Mouse (Mus musculus): Measurements from ENCODE around the gene Cenpe. TPM values are rescaled to one million over a fixed set of nuclear protein-coding genes. Genes with fewer than 3 reads are reported as not detected.

Gene Cenpe
- polyA plus RNA-seq, 1 experiment from 2014 or later, result 45.9 TPM

GRCm38 (mm10) chr3:135289148-135289547 is 76.8 kb downstream of the Cenpe start:
- H3K9ac ChIP-seq (ENCODE audit: low read length), result no peak overlapping the region
- H3K9me3 ChIP-seq (ENCODE audit: control insufficient read depth, low read length), result no peaks in the 10 kb centered on the region
- H3K4me2 ChIP-seq, result no peak overlapping the region
- no peak overlapping the region for H3K4me3 ChIP-seq (ENCODE audit: low read depth, low read length)
- H3K27me3 ChIP-seq (ENCODE audit: control insufficient read depth, insufficient read depth, low read length), result no peaks in the 10 kb centered on the region
- DNase-seq (ENCODE audit: low spot score, missing footprints), result no peak
- no peaks in the 10 kb centered on the region for H3K36me3 ChIP-seq (ENCODE audit: control insufficient read depth, insufficient read depth, low read length)
- 94% methylated on average over 1 of the region's 1 CpGs for WGBS
- no peak for ATAC-seq (ENCODE audit: low FRiP score)
- H3K4me1 ChIP-seq (ENCODE audit: control insufficient read depth, insufficient read depth, low read length), result no peaks in the 10 kb centered on the region
- H3K27ac ChIP-seq (ENCODE audit: low read depth, low read length), result no peak overlapping the region

GRCm38 (mm10) chr3:135290249-135290894 is 78.0 kb downstream of the Cenpe start:
- peak; percentile 73 for ATAC-seq (ENCODE audit: low FRiP score)
- H3K4me1 ChIP-seq (ENCODE audit: control insufficient read depth, insufficient read depth, low read length), result no peaks in the 10 kb centered on the region
- no peaks in the 10 kb centered on the region for H3K27me3 ChIP-seq (ENCODE audit: control insufficient read depth, insufficient read depth, low read length)
- H3K4me2 ChIP-seq, result no peak overlapping the region
- no peak overlapping the region for H3K9ac ChIP-seq (ENCODE audit: low read length)
- no peak overlapping the region for H3K27ac ChIP-seq (ENCODE audit: low read depth, low read length)
- H3K4me3 ChIP-seq (ENCODE audit: low read depth, low read length), result no peak overlapping the region
- WGBS, result 100% methylated on average over 7 of the region's 7 CpGs
- DNase-seq (ENCODE audit: low spot score, missing footprints), result peak; percentile 93
- no peaks in the 10 kb centered on the region for H3K36me3 ChIP-seq (ENCODE audit: control insufficient read depth, insufficient read depth, low read length)
- no peaks in the 10 kb centered on the region for H3K9me3 ChIP-seq (ENCODE audit: control insufficient read depth, low read length)

DNA sequence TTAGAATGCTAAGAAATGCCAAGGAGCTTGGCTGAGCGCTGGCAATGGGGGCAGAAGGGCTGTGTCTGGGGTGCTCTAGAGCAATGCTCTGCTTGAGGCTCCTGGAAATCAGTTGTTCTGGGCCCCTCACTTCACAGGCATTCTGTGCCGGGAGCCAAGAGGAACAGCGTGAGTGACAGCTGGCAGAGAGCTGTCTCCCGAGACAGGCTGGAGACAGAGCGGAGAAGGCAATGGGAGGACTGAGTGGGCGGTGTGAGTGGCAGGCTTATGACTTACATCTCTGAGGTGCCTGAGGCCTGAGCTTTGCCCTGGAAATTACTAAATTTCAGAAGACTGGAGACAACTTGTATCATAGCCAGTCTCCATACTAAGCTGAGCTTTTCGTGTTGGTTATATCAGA is 81.4 kb downstream of the Cenpe start:
- 51% methylated on average over 7 of the region's 7 CpGs for WGBS
- H3K27me3 ChIP-seq (ENCODE audit: control insufficient read depth, insufficient read depth, low read length), result no peaks in the 10 kb centered on the region
- no peak for DNase-seq (ENCODE audit: low spot score, missing footprints)
- no peaks in the 10 kb centered on the region for H3K9me3 ChIP-seq (ENCODE audit: control insufficient read depth, low read length)
- H3K9ac ChIP-seq (ENCODE audit: low read length), result no peak overlapping the region
- H3K36me3 ChIP-seq (ENCODE audit: control insufficient read depth, insufficient read depth, low read length), result no peaks in the 10 kb centered on the region
- no peak overlapping the region for H3K4me3 ChIP-seq (ENCODE audit: low read depth, low read length)
- H3K4me2 ChIP-seq, result no peak overlapping the region
- H3K4me1 ChIP-seq (ENCODE audit: control insufficient read depth, insufficient read depth, low read length), result no peaks in the 10 kb centered on the region
- no peak overlapping the region for H3K27ac ChIP-seq (ENCODE audit: low read depth, low read length)
- ATAC-seq (ENCODE audit: low FRiP score), result 0 out of 2 replicates have a peak, but pooled peaks have one; percentile 49

DNA sequence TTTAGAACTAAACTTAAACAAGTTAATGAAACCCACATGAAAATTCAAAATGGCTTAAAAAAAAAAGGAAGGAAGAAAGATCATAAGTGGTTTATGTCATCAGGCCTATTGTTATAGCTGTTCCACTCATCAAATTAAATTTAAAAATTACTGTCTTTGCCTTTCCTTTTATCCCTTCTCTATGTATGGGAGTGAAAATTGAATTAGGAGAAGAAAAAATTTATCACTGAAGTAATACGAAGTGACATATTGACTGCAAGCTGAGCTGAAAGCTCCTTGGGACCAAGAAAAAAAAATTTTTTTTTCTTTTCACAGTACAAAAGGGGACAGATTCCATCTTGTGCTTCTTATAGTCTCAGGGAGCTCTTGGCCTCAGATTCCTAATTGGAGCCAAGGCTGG is 83.2 kb downstream of the Cenpe start:
- no peak overlapping the region for H3K9ac ChIP-seq (ENCODE audit: low read length)
- H3K9me3 ChIP-seq (ENCODE audit: control insufficient read depth, low read length), result no peaks in the 10 kb centered on the region
- H3K4me3 ChIP-seq (ENCODE audit: low read depth, low read length), result no peak overlapping the region
- H3K4me1 ChIP-seq (ENCODE audit: control insufficient read depth, insufficient read depth, low read length), result no peaks in the 10 kb centered on the region
- no peaks in the 10 kb centered on the region for H3K27me3 ChIP-seq (ENCODE audit: control insufficient read depth, insufficient read depth, low read length)
- ATAC-seq (ENCODE audit: low FRiP score), result no peak
- DNase-seq (ENCODE audit: low spot score, missing footprints), result no peak
- no peaks in the 10 kb centered on the region for H3K36me3 ChIP-seq (ENCODE audit: control insufficient read depth, insufficient read depth, low read length)
- 88% methylated on average over 1 of the region's 1 CpGs for WGBS
- no peak overlapping the region for H3K27ac ChIP-seq (ENCODE audit: low read depth, low read length)
- H3K4me2 ChIP-seq, result no peak overlapping the region

GRCm38 (mm10) chr3:135298560-135298959 is 86.2 kb downstream of the Cenpe start:
- Histone ChIP-seq H3K4me1 (ENCODE audit: control insufficient read depth, insufficient read depth, low read length) (peaks cover 4% of the 10 kb centered on the region), H3K4me3 (ENCODE audit: low read depth, low read length) (no peak overlapping the region), H3K9ac (ENCODE audit: low read length) (no peak overlapping the region), H3K9me3 (ENCODE audit: control insufficient read depth, low read length) (no peaks in the 10 kb centered on the region), H3K36me3 (ENCODE audit: control insufficient read depth, insufficient read depth, low read length) (no peaks in the 10 kb centered on the region), H3K4me2 (no peak overlapping the region), H3K27me3 (ENCODE audit: control insufficient read depth, insufficient read depth, low read length) (no peaks in the 10 kb centered on the region), H3K27ac (ENCODE audit: low read depth, low read length) (no peak overlapping the region)
- 87% methylated on average over 3 of the region's 3 CpGs for WGBS
- ATAC-seq (ENCODE audit: low FRiP score) (no peak), DNase-seq (ENCODE audit: low spot score, missing footprints) (no peak)

DNA sequence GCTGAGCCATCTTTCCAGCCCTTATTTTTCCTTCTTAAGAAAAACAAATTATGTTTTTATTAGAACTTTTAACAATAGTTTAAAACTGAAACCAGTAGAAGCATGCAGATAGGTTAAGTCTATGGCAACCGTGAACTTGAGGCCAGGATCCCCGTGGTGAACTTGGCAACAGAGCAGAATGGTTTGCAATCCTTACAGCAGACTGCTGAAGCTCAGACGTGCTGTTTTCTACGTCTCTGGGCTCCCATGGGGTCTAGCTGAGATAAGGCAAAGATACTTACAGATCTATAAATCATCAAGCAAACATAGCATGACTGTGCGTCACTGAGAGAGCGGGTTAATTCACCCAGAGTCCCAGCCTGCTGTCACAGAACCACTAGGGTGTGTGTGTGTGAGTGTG is 87.7 kb downstream of the Cenpe start:
- WGBS, result 73% methylated on average over 6 of the region's 6 CpGs
- ATAC-seq (ENCODE audit: low FRiP score), result no peak

DNA sequence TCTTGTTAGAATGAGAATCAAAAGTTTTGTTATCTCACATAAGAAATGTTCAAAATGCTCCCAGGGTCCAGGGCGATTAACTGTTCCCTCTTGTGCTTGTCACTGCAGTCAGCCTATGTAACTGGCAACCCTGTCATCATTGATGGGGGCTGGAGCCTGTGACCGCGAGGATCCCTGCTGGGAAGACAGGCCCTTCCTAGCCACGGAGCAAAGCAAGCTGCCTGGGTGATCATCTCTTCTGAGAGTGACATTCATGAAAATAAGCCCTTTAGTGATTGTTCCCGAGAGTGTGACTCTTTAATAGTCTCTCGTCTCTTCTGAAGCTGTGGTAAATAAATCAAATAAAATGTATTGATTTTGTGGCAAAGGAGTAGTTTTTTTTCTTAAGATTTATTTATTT is 91.7 kb downstream of the Cenpe start:
- H3K27ac ChIP-seq (ENCODE audit: low read depth, low read length), result no peak overlapping the region
- H3K4me1 ChIP-seq (ENCODE audit: control insufficient read depth, insufficient read depth, low read length), result peaks cover 21% of the 10 kb centered on the region
- H3K27me3 ChIP-seq (ENCODE audit: control insufficient read depth, insufficient read depth, low read length), result no peaks in the 10 kb centered on the region; the same call in 1 of the 2 replicates
- H3K36me3 ChIP-seq (ENCODE audit: control insufficient read depth, insufficient read depth, low read length), result no peaks in the 10 kb centered on the region
- no peak overlapping the region for H3K9ac ChIP-seq (ENCODE audit: low read length)
- 6% methylated on average over 6 of the region's 6 CpGs for WGBS
- no peak overlapping the region for H3K4me2 ChIP-seq
- ATAC-seq (ENCODE audit: low FRiP score) (peak; percentile 49), DNase-seq (ENCODE audit: low spot score, missing footprints) (peak; percentile 91)
- H3K4me3 ChIP-seq (ENCODE audit: low read depth, low read length), result no peak overlapping the region
- no peaks in the 10 kb centered on the region for H3K9me3 ChIP-seq (ENCODE audit: control insufficient read depth, low read length)

More for the DNA sequence above, 87.7 kb downstream of the Cenpe start:
- no peaks in the 10 kb centered on the region for H3K27me3 ChIP-seq (ENCODE audit: control insufficient read depth, insufficient read depth, low read length)
- no peak overlapping the region for H3K27ac ChIP-seq (ENCODE audit: low read depth, low read length)
- H3K9ac ChIP-seq (ENCODE audit: low read length), result no peak overlapping the region
- no peak overlapping the region for H3K4me2 ChIP-seq
- H3K4me3 ChIP-seq (ENCODE audit: low read depth, low read length), result no peak overlapping the region
- no peaks in the 10 kb centered on the region for H3K36me3 ChIP-seq (ENCODE audit: control insufficient read depth, insufficient read depth, low read length)
- DNase-seq (ENCODE audit: low spot score, missing footprints), result no peak
- peaks cover 15% of the 10 kb centered on the region for H3K4me1 ChIP-seq (ENCODE audit: control insufficient read depth, insufficient read depth, low read length)
- no peaks in the 10 kb centered on the region for H3K9me3 ChIP-seq (ENCODE audit: control insufficient read depth, low read length)

DNA sequence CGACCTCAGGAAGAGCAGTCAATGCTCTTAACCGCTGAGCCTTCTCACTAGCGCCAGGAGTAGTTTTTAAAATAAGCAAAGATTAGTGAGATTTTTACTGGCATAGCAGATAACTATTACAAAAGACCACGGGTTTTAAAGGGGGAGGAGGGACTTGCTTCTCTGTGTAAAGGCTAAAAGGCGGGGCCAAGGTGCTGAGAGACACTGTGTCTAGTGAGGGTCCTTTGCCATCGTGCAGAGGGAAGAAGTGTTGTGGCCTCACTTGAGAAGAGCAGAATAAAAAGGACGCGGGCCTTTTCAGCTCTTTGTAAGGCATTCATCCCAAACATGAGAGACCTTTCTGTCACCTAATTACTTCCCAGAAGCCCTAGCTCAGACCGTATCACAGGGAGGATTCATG is 92.2 kb downstream of the Cenpe start:
- H3K4me1 ChIP-seq (ENCODE audit: control insufficient read depth, insufficient read depth, low read length), result peaks cover 21% of the 10 kb centered on the region
- 7% methylated on average over 9 of the region's 9 CpGs for WGBS
- H3K36me3 ChIP-seq (ENCODE audit: control insufficient read depth, insufficient read depth, low read length), result no peaks in the 10 kb centered on the region
- no peak overlapping the region for H3K4me2 ChIP-seq
- DNase-seq (ENCODE audit: low spot score, missing footprints) (peak; percentile 89), ATAC-seq (ENCODE audit: low FRiP score) (peak; percentile 55)
- no peaks in the 10 kb centered on the region; the same call in 1 of the 2 replicates for H3K27me3 ChIP-seq (ENCODE audit: control insufficient read depth, insufficient read depth, low read length)
- no peak overlapping the region for H3K27ac ChIP-seq (ENCODE audit: low read depth, low read length)
- H3K9me3 ChIP-seq (ENCODE audit: control insufficient read depth, low read length), result no peaks in the 10 kb centered on the region
- no peak overlapping the region for H3K4me3 ChIP-seq (ENCODE audit: low read depth, low read length)
- no peak overlapping the region for H3K9ac ChIP-seq (ENCODE audit: low read length)

- Histone ChIP-seq H3K9me3 (ENCODE audit: control insufficient read depth, low read length) (no peaks in the 10 kb centered on the region), H3K4me2 (peak within 1 kb of the TSS; percentile 49), H3K4me1 (ENCODE audit: control insufficient read depth, insufficient read depth, low read length) (peaks cover 21% of the 10 kb centered on the region), H3K4me3 (ENCODE audit: low read depth, low read length) (peak within 1 kb of the TSS; percentile 24), H3K9ac (ENCODE audit: low read length) (peak within 1 kb of the TSS; percentile 31; the same call in 1 of the 2 replicates), H3K27me3 (ENCODE audit: control insufficient read depth, insufficient read depth, low read length) (no peaks in the 10 kb centered on the region; the same call in 1 of the 2 replicates), H3K36me3 (ENCODE audit: control insufficient read depth, insufficient read depth, low read length) (no peaks in the 10 kb centered on the region), H3K27ac (ENCODE audit: low read depth, low read length) (no peak within 1 kb of the TSS)
- DNase-seq (ENCODE audit: low spot score, missing footprints) (peak; percentile 89), ATAC-seq (ENCODE audit: low FRiP score) (peak; percentile 81)
- 14% methylated on average over 28 of the region's 28 CpGs for WGBS
Observed at GRCm38 (mm10) chr3:135307411-135308259, 95.3 kb downstream of the Cenpe start, which contains the start of gene Slc9b2. TSS of gene Slc9b2 (plus strand) at chr3:135307700.
